Mouse (Mus musculus) heart, adult 9 months (tissue): ENCODE results near the gene Olfr117.
"Not testable (repeated sequence)": the region's sequence is repeated elsewhere in the genome, so short reads cannot be mapped to it uniquely, and the experiment has no call there.

Experiments
- DNase-seq, 2 experiments: peaks; one replicate each; pipeline ENCODE4 v3.0.0; 2022; ENCODE audit warnings: low spot score in 2 of 2

The Olfr117 gene

GRCm38 (mm10) chr17:37663682-37664081 is at the start of gene Olfr117:
Gene Olfr117, minus strand, starts transcription at chr17:37663782.
- no peak for DNase-seq

GRCm38 (mm10) chr17:37696264-37696663 is 32.7 kb upstream of the Olfr117 start, which contains the start of gene Olfr119:
Gene Olfr119, plus strand, starts transcription at chr17:37696564.
- not testable (repeated sequence) for DNase-seq

GRCm38 (mm10) chr17:37666688-37667087 is 3.1 kb upstream of the Olfr117 start, which contains the start of gene Olfr118:
Gene Olfr118, plus strand, starts transcription at chr17:37666988.
- no peak for DNase-seq

DNA sequence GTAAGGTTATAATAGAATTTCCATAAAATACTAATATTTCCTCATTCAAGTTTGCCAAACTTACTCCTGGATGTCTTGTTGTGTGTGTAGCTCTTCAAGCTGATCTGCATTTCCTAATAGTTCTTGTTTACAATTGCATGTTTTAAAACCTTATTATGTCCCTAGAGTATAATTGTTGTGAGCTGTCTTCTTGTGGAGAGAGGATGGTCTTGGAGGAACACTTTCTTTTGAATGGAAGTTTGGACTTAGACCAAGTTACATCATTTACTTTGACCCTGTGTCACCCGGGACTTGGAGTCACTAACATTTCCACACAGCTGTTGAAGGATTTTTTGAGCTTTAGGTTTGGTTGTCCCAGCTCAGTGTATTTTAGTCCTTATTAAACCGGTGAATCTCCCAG is 36.6 kb downstream of the Olfr117 start, which contains the start of the genes Olfr115 and Olfr116:
Olfr115 (minus strand) TSS at position 101 of the 400 bp plus-strand sequence.
Olfr116 (minus strand) TSS at position 191 of the 400 bp plus-strand sequence.
- DNase-seq = no peak
